10 mouse cellular contexts compared by ENCODE assay signal in the genomic region with DNA sequence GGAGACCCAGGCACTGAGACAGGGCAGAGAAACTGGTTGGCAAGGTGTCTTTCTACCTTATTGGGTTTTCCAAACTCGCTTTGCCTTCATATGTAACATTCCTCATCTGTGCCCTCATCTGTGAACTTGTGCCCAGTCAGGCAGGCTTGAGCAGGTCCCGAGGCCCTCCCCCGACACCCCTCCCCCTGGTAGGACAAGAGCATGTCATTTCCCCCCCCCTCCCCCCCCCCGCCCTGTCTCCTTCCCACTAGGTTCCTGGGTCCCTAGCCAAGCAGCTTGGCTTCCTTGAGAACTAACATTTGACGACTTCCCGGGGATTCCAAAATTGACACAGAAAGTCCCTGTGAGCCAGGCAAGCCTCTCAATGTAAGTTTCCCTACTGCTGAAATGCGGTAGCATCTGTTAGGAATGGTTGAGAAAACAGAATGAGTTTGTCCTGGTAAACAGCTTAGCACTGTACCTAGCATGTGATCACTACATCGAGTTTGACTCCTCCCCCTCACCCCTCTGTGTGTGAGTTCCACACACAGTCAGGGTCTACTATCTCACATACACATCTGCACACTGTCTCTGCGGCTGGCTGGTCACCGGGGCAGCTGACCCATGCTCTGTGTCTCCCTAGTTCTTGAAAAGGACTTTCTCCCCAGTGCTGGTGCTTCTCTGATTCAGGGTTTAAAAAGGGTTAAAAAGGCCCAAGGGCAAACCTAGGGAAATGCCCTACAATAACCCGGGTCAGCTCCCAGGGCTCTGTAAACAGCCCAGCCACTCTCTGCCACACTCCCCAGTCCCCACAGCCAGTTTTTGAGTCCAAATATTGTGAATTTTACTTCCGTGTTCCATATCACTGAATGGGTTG. TPM values are rescaled to one million over a fixed set of nuclear protein-coding genes. Genes with fewer than 3 reads are reported as not detected.
A peak's percentile ranks its signal among the peaks of the same experiment; 100 is the strongest.
DNase-seq lines count a peak whose midpoint lies in the region; ATAC-seq and TF ChIP-seq lines count a peak whose summit lies in the region.
"Had no signal": no experiment of that assay in that cellular context is flagged by ENCODE, and none has a peak within 500 bp of the region (broad histone marks: within the 10 kb centered on the region; RNA-seq: fewer than 3 reads in every experiment).

No protein-coding gene starts in this region.

- no peak overlapping the region for H3K4me2 ChIP-seq in embryonic facial prominence, embryonic 15.5 days (replicated peaks)

- peak; percentile 62 for DNase-seq in kidney, adult 11 months
- DNase-seq in kidney, adult 18-20 months: no peak
- DNase-seq in kidney, postnatal 10 days: peak; percentile 71
- no peak for DNase-seq in cerebellum, adult 9-10 months
- no peak for DNase-seq in urinary bladder, postnatal 10 days (ENCODE audit: low spot score)
- no peak for DNase-seq in layer of hippocampus, adult 8-10 months (ENCODE audit: low spot score in 2 of 2)
- DNase-seq: cerebellum, postnatal 36 days had no signal

- no peaks in the 10 kb centered on the region for H3K36me3 ChIP-seq in embryonic facial prominence, embryonic 15.5 days
- peaks cover 3% of the 10 kb centered on the region for H3K36me3 ChIP-seq in small intestine, adult 2 months (ENCODE audit: control insufficient read depth, insufficient read depth, low read length)

- H3K27ac ChIP-seq in embryonic facial prominence, embryonic 15.5 days (replicated peaks): peak overlapping the region; percentile 34; the same call in 1 of the 2 replicates
- H3K27ac ChIP-seq in small intestine, adult 2 months (ENCODE audit: insufficient read depth, low read depth, low read length): peak overlapping the region; percentile 46

- no peak overlapping the region for H3K9ac ChIP-seq in embryonic facial prominence, embryonic 15.5 days

- no peaks in the 10 kb centered on the region for H3K9me3 ChIP-seq in embryonic facial prominence, embryonic 15.5 days (replicated peaks)

- no peak for TF ChIP-seq CTCF in small intestine, adult 2 months (IDR thresholded peaks at IDR 0.05; ENCODE audit: extremely low read depth, insufficient read length, insufficient replicate concordance, low read depth, low read length)

- H3K27me3 ChIP-seq in embryonic facial prominence, embryonic 15.5 days: no peaks in the 10 kb centered on the region
- no peaks in the 10 kb centered on the region for H3K27me3 ChIP-seq in small intestine, adult 2 months (ENCODE audit: control insufficient read depth, insufficient read depth, low read length)

- peaks cover 10% of the 10 kb centered on the region; the same call in 1 of the 2 replicates for H3K4me1 ChIP-seq in embryonic facial prominence, embryonic 15.5 days
- peaks cover 24% of the 10 kb centered on the region for H3K4me1 ChIP-seq in small intestine, adult 2 months (ENCODE audit: control insufficient read depth, insufficient read depth, insufficient read length, low read length)

- WGBS in embryonic facial prominence, embryonic 15.5 days: 27% methylated on average over 12 of the region's 12 CpGs
- 30% methylated on average over 12 of the region's 12 CpGs for WGBS in small intestine, adult 2 months

- no peak for ATAC-seq in embryonic facial prominence, embryonic 15.5 days (ENCODE audit: insufficient number of reproducible peaks, low FRiP score, low TSS enrichment, low read depth)

- TF ChIP-seq POLR2A in small intestine, adult 2 months (IDR thresholded peaks at IDR 0.05; ENCODE audit: low read depth, low read length): no peak

- no peak overlapping the region for H3K4me3 ChIP-seq in embryonic facial prominence, embryonic 15.5 days (replicated peaks)
- no peak overlapping the region for H3K4me3 ChIP-seq in small intestine, adult 2 months (ENCODE audit: low read depth, low read length)
- H3K4me3 ChIP-seq: myocyte had no signal

RNA-seq across cellular contexts. Expression of gene Rab20, which starts 20.3 kb away (rescaled TPM):
- polyA plus RNA-seq in embryonic facial prominence, embryonic 15.5 days (2015; fragmentation: Nextera tagmentation; extraction: Ambion mirVana): 2.0 and 2.1 TPM in 2 replicates
- 18.6 and 43.3 TPM in 2 replicates for polyA plus RNA-seq in small intestine, adult 2 months (2012; rRNA removed)
- total RNA-seq in layer of hippocampus, adult 8-10 months (2022): 1 to 10 TPM in 1 of 4 experiments, under 1 TPM in 2, not detected in 1; 0.31 to 2.8 (median 0.90) TPM

RNA-seq across cellular contexts. Expression of gene Naxd, which starts 39.1 kb away (rescaled TPM):
- polyA plus RNA-seq in embryonic facial prominence, embryonic 15.5 days (2015; fragmentation: Nextera tagmentation; extraction: Ambion mirVana): 120 and 132 TPM in 2 replicates
- polyA plus RNA-seq in small intestine, adult 2 months (2012; rRNA removed): 64.9 and 81.1 TPM in 2 replicates
- 10 to 100 TPM; 57.5 to 64.5 (median 63.5) TPM for total RNA-seq in layer of hippocampus, adult 8-10 months (2022)

Comparison
In these comparisons a context has a peak if more than half of its experiments do, and no peak if none do; other contexts are left out.
1. DNase-seq: peak in kidney, adult 11 months (single experiment) and kidney, postnatal 10 days (single experiment); none in kidney, adult 18-20 months (single experiment), cerebellum, adult 9-10 months (single experiment), urinary bladder, postnatal 10 days (single experiment) and layer of hippocampus, adult 8-10 months (0 of 2).